Mouse (Mus musculus): Measurements from ENCODE around the gene Atg10. TPM values are rescaled to one million over a fixed set of nuclear protein-coding genes. Genes with fewer than 3 reads are reported as not detected.

The Atg10 gene
- polyA plus RNA-seq, 1 experiment from 2014 or later = 12.8 TPM

DNA sequence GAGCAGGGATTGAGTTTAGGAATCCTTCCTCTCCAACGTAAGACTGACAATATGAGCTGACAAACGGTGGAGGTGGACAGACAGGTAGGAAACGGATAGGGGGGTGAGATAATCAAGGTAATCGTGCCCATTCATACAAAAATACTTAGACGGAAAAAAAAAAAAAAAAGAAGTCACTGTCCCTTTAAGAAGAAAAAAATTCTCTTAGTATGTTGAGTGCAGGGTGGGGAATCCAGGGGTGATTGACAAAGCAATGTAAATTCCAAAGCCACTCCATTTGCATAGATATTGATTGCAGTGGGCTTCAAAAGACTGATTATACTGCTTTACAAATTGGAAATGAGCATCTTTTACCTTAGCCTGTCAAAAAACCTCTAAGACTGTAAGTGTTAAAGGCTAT, 123.4 kb downstream of the Atg10 start:
- Histone ChIP-seq H3K9me3 (no peaks in the 10 kb centered on the region), H3K36me3 (no peaks in the 10 kb centered on the region), H3K4me2 (no peak overlapping the region), H3K27ac (no peak overlapping the region), H3K9ac (no peak overlapping the region), H3K4me1 (no peaks in the 10 kb centered on the region), H3K4me3 (replicated peaks) (no peak overlapping the region), H3K27me3 (replicated peaks) (no peaks in the 10 kb centered on the region)
- WGBS = 63% methylated on average over 5 of the region's 5 CpGs
- ATAC-seq (ENCODE audit: insufficient read depth, low FRiP score, low read depth) = no peak

DNA sequence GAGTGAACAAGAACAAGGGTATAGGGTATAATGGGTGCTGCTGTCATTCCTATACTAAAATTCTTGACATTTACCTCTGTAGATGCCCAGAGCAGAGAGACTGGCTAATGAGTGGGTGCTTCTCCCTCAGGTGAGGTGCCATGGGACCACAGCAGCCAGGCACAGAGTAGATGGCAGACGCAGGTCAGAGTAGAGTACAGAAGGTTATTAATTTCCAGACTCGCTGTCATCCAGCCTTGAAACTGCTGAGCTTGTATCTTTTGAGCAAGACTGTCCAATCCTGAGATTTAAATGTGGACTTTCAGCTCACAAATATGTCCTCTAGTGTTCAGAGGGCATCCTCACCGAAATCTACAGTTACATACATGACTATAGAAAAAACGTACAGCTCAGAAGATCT, 128.9 kb downstream of the Atg10 start:
- no peak overlapping the region for H3K9ac ChIP-seq
- no peak overlapping the region for H3K4me3 ChIP-seq (replicated peaks)
- WGBS = 79% methylated on average over 4 of the region's 4 CpGs

DNA sequence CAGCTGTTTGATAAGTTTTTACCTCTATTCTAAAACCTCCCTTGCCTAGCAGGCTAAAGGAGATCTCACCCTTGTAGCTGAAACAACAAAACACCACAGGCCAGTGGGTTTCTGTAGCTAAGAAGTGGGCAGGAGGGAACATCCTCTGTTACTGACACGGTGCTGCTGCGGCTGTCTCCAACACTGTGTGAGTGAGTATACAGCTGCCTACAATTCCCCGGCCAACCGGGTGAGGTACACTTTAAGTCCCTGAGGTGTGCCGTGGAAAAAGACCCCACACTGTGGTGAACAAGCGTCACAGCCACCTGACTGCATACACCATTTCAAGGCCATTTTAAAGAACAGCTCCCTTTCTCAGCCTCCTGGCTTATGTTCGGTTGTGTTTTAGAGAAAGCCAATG, 129.6 kb downstream of the Atg10 start:
- Histone ChIP-seq H3K27me3 (replicated peaks) (no peaks in the 10 kb centered on the region), H3K4me1 (no peaks in the 10 kb centered on the region), H3K27ac (peak overlapping the region; percentile 40; the same call in 1 of the 2 replicates), H3K36me3 (no peaks in the 10 kb centered on the region), H3K9ac (no peak overlapping the region), H3K4me2 (no peak overlapping the region), H3K4me3 (replicated peaks) (no peak overlapping the region), H3K9me3 (no peaks in the 10 kb centered on the region)
- WGBS = 31% methylated on average over 7 of the region's 7 CpGs
- no peak for ATAC-seq (ENCODE audit: insufficient read depth, low FRiP score, low read depth)

More for the DNA sequence above, 128.9 kb downstream of the Atg10 start:
- no peak overlapping the region for H3K27ac ChIP-seq
- no peak for ATAC-seq (ENCODE audit: insufficient read depth, low FRiP score, low read depth)
- H3K4me2 ChIP-seq = no peak overlapping the region
- H3K36me3 ChIP-seq = no peaks in the 10 kb centered on the region
- H3K9me3 ChIP-seq = no peaks in the 10 kb centered on the region
- H3K27me3 ChIP-seq (replicated peaks) = no peaks in the 10 kb centered on the region
- H3K4me1 ChIP-seq = no peaks in the 10 kb centered on the region

DNA sequence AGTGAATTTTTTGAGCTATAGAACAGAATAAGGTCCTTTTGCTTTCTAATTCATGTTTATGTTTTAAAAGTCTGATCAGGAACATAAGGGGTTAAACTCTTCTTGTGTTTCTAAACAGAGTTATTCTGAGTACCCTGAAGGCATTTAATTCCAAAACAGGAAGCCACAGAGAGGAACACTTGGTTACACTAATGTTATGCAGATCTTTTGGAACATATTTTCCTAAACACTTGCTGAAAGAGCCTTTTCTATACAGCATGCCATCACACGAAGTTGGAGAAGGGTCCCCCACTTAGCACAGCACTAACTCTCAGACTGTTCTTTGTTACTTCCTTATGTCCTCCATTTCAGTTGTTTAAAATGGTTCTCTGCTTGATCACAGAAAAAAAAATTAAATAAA, 130.2 kb downstream of the Atg10 start:
- H3K4me2 ChIP-seq = no peak overlapping the region
- H3K27me3 ChIP-seq (replicated peaks) = no peaks in the 10 kb centered on the region
- WGBS = 17% methylated on average over 1 of the region's 1 CpGs
- H3K4me3 ChIP-seq (replicated peaks) = no peak overlapping the region
- ATAC-seq (ENCODE audit: insufficient read depth, low FRiP score, low read depth) = no peak; the same call in 1 of the 2 replicates
- no peaks in the 10 kb centered on the region for H3K4me1 ChIP-seq
- no peaks in the 10 kb centered on the region for H3K36me3 ChIP-seq
- no peak overlapping the region for H3K27ac ChIP-seq
- H3K9me3 ChIP-seq = no peaks in the 10 kb centered on the region
- no peak overlapping the region for H3K9ac ChIP-seq

DNA sequence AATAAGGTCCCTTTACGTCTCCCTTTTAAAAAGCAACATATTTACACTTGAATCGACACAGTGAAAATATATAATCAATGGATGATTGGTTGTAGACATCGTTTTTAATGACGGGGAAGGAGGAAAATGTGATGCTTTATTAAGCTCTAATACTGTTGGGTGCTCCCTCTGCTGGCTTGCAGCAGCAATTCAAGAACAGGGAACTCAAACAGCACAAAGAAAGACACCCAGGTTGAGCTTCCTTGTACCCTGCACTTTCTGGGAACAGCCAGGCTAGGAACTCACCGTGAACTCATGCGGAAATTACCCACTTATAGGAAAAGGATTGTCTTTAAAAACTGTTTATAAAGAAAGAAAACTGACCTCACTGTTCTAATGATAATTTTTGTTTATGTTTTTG, 130.6 kb downstream of the Atg10 start:
- Histone ChIP-seq H3K27me3 (replicated peaks) (no peaks in the 10 kb centered on the region), H3K36me3 (no peaks in the 10 kb centered on the region), H3K27ac (peak overlapping the region; percentile 51; the same call in 1 of the 2 replicates), H3K4me2 (no peak overlapping the region), H3K4me1 (no peaks in the 10 kb centered on the region), H3K9me3 (no peaks in the 10 kb centered on the region), H3K9ac (no peak overlapping the region), H3K4me3 (replicated peaks) (no peak overlapping the region)
- 17% methylated on average over 6 of the region's 6 CpGs for WGBS
- ATAC-seq (ENCODE audit: insufficient read depth, low FRiP score, low read depth) = no peak

DNA sequence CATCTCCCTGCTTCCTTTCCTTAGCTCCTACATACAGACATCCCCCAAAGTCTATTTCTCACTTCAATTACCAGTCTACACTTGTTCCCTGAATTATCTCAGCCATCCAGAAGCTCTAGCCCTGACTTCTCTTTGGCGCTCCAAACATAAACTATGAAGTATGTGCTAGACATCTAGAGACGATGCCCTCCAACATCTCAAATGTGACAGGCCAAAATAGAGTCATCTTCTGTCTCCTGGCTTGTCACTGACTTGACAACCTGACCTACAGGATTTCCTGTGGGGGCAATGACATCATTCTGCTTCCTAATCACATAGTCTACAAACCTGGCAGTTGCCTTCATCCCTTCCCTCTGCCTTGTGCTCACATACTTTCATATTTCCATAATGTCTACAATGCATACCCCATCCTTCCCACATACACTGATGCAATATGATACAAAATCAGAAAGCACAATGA, 132.0 kb downstream of the Atg10 start:
- Histone ChIP-seq H3K27ac (no peak overlapping the region), H3K4me1 (no peaks in the 10 kb centered on the region), H3K27me3 (replicated peaks) (no peaks in the 10 kb centered on the region), H3K9me3 (no peaks in the 10 kb centered on the region), H3K4me3 (replicated peaks) (no peak overlapping the region), H3K4me2 (no peak overlapping the region), H3K36me3 (no peaks in the 10 kb centered on the region), H3K9ac (no peak overlapping the region)
- 59% methylated on average over 2 of the region's 2 CpGs for WGBS
- no peak for ATAC-seq (ENCODE audit: insufficient read depth, low FRiP score, low read depth)

DNA sequence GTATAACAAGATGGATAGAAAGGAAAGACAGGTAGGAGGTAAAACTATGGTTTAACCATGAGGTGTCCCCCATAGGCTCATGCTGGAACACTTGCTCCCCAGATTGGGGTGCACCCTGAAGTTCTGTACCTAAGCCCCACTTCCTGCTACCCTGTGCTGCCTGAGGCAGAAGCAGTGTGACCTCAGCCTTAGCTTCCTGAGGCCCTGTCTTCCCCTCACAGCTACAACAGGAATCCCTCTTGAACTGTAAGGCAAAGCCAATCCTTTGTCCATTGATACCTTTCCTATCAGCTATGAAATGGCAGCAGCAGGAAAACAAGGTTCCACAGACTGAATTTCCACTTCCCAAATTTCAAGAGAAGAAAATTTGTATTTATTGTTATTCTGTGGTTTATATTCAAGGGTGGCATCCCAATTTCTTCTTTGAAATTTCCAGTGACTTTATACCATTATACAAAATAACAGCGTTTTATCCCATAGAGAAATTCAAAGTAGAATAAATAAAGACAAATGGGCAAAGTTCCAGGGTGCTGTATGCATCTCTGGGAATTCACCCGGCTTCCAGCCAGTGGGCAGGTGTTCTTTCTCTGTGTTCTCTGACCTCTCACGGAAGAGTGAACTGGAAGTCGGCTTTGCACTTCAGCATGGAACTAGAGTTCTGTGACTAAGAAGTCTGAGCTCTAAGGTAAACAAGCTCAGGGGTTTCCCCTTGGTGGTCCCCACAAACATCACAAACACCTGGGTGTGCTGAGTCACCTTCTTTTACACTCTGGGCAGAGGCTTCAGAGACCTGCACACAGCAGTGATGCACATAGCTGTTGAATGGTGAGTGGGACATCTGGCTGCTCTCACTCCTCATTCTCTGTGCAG, 132.7 kb downstream of the Atg10 start:
- 30% methylated on average over 4 of the region's 4 CpGs for WGBS
- Histone ChIP-seq H3K27ac (no peak overlapping the region), H3K4me1 (no peaks in the 10 kb centered on the region), H3K4me2 (no peak overlapping the region), H3K9ac (no peak overlapping the region), H3K27me3 (replicated peaks) (no peaks in the 10 kb centered on the region), H3K4me3 (replicated peaks) (no peak overlapping the region), H3K36me3 (no peaks in the 10 kb centered on the region), H3K9me3 (no peaks in the 10 kb centered on the region)
- no peak for ATAC-seq (ENCODE audit: insufficient read depth, low FRiP score, low read depth)

DNA sequence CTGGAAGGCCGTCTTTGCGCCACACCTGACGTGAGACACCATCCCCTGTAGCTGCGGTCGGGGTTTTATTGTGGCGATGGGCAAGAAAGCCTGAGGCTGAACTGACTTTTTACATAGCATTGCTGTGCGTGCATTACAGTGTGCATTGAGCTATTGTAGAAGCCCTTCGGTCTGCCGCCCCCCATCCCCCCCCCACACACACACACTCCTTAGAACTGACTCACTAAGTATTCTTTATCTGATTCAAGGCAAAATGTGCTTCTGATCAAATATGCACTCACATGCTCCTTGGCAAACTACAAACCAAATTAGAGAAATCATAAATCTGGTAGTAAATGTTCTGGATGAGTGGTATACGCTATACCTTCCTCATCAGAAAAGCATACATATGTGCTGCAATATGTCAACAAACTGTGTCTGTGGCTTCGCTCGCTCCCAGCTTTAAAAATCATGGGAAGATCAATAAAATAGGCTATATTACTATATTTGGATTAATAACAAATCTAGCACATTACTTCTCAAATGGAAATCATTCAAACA, 137.3 kb downstream of the Atg10 start:
- no peaks in the 10 kb centered on the region for H3K36me3 ChIP-seq
- no peaks in the 10 kb centered on the region for H3K4me1 ChIP-seq
- ATAC-seq (ENCODE audit: insufficient read depth, low FRiP score, low read depth) = no peak
- H3K27me3 ChIP-seq (replicated peaks) = no peaks in the 10 kb centered on the region
- H3K27ac ChIP-seq = no peak overlapping the region
- H3K9ac ChIP-seq = no peak overlapping the region
- no peaks in the 10 kb centered on the region for H3K9me3 ChIP-seq
- no peak overlapping the region for H3K4me2 ChIP-seq
- WGBS = 89% methylated on average over 12 of the region's 12 CpGs
- no peak overlapping the region for H3K4me3 ChIP-seq (replicated peaks)

DNA sequence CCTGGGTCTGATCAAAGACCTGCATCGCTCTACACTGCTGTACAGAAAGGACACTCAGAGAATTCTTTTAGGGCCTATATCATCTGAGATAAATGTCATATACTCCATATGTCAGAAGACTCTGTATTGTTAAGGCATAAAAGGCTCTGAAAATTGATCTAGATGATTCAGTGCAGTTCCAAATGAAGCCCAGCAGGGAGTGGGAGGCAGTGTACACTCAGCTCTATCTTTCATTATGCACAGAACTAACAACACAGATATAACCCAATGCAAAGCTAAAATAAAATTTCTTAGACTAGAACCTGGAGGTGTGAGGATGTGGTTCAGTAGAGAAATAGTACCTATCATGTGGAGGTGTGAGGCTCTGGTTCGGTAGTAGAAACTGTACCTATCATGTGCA, 151.4 kb downstream of the Atg10 start:
- Histone ChIP-seq H3K4me2 (no peak overlapping the region), H3K9me3 (no peaks in the 10 kb centered on the region), H3K27me3 (replicated peaks) (no peaks in the 10 kb centered on the region), H3K9ac (no peak overlapping the region), H3K4me1 (no peaks in the 10 kb centered on the region), H3K27ac (no peak overlapping the region), H3K4me3 (replicated peaks) (no peak overlapping the region), H3K36me3 (no peaks in the 10 kb centered on the region)
- 95% methylated on average over 2 of the region's 2 CpGs for WGBS
- no peak for ATAC-seq (ENCODE audit: insufficient read depth, low FRiP score, low read depth)

DNA sequence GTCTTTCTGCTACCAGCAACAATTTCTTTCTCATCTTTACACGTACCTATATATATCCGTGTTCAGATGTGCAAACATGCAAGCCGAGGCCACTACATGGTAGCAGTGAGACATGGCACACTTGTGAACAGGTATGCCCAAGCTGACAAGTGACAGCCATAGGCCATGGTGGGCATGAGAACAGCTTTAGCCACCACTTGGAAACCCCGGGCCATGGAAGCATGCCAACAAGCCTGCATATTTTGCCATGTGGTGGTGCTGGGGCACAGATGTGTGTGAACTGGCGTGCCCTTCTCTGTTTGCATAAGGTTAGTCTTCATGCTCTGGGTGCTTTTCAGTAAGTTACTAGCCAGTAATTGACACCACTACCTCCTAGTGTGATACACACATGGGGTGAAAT, 162.9 kb downstream of the Atg10 start:
- ATAC-seq (ENCODE audit: insufficient read depth, low FRiP score, low read depth) = no peak
- no peak overlapping the region for H3K4me3 ChIP-seq (replicated peaks)
- H3K4me2 ChIP-seq = no peak overlapping the region
- no peaks in the 10 kb centered on the region for H3K4me1 ChIP-seq
- H3K27ac ChIP-seq = no peak overlapping the region
- no peaks in the 10 kb centered on the region for H3K36me3 ChIP-seq
- H3K9me3 ChIP-seq = no peaks in the 10 kb centered on the region
- H3K9ac ChIP-seq = no peak overlapping the region
- whole genome bisulfite sequencing = 89% methylated on average over 5 of the region's 5 CpGs
- H3K27me3 ChIP-seq (replicated peaks) = no peaks in the 10 kb centered on the region

DNA sequence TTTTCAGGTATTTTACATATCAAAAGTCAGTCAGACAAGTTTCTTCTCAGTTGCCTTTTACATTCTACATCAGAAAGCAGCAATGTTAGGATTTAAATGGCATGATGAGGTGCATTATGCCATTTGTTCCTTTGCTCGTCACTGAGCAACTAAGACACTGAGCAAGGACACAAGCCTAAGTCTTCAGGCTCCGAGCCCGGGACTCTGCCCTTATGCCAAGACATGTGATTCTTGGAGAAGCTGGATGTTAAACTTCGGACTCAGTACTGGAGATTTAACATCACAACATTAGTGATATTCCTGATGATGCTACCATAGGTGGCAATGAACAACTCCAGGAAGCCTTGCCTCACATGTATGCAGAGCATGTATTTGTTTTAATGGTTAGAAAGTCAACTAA, 175.6 kb downstream of the Atg10 start:
- no peak overlapping the region for H3K4me2 ChIP-seq
- no peaks in the 10 kb centered on the region for H3K27me3 ChIP-seq (replicated peaks)
- no peak overlapping the region for H3K4me3 ChIP-seq (replicated peaks)
- H3K9ac ChIP-seq = no peak overlapping the region
- H3K4me1 ChIP-seq = no peaks in the 10 kb centered on the region
- no peak overlapping the region for H3K27ac ChIP-seq
- no peaks in the 10 kb centered on the region for H3K9me3 ChIP-seq
- ATAC-seq (ENCODE audit: insufficient read depth, low FRiP score, low read depth) = no peak
- WGBS = 85% methylated on average over 4 of the region's 4 CpGs
- H3K36me3 ChIP-seq = no peaks in the 10 kb centered on the region

DNA sequence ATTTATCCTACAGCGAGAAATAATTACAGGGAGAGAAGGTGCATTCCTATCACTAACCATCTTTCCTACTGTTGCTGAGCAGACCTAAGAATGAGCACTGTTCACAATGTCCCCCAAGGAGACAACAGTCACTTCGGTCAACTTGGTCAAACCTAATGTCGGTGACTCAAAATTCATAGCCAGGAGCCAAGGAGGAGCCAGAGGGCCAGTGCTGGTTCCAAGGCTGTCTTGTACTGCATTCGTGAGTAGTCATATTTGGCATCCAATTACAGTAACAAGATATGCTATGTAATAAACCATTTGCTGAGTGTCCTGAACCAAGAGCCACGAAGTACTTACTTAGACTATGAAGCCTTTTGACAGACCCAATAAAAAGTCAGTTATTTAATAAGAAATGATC, 176.9 kb downstream of the Atg10 start:
- no peaks in the 10 kb centered on the region for H3K4me1 ChIP-seq
- no peaks in the 10 kb centered on the region for H3K9me3 ChIP-seq
- no peak overlapping the region for H3K9ac ChIP-seq
- H3K4me2 ChIP-seq = no peak overlapping the region
- no peaks in the 10 kb centered on the region for H3K27me3 ChIP-seq (replicated peaks)
- ATAC-seq (ENCODE audit: insufficient read depth, low FRiP score, low read depth) = no peak
- H3K27ac ChIP-seq = no peak overlapping the region
- H3K4me3 ChIP-seq (replicated peaks) = no peak overlapping the region
- H3K36me3 ChIP-seq = no peaks in the 10 kb centered on the region
- WGBS = 83% methylated on average over 5 of the region's 5 CpGs

Measured in stomach, embryonic 15.5 days (tissue).